Mouse (Mus musculus): ENCODE measurements around the gene Odc1. TPM values are rescaled to one million over a fixed set of nuclear protein-coding genes. Genes with fewer than 3 reads are reported as not detected.

The Odc1 gene
- polyA plus RNA-seq, 1 experiment: 642 TPM

DNA sequence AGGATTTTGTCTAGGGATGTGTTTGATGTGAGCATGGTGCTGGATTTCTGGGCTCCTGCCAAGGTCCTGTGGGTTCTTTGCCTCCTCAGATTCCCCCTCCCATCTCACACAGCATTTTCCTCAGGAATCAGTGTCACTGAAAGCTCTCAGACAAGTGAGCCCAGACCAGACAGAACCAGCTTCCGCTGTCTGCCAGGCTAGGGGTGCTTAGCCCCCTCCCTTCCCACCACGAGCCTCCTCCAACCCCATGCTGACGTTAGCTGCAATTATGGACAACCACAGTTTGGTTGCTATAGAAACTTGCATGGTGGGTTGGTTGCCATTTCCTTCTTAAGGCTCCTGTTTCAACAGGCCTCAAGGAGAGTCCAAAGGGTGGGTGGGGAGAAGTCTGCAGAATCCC, 39.3 kb downstream of the Odc1 start:
- Histone ChIP-seq H3K4me1 (ENCODE audit: control insufficient read depth, insufficient read depth, low read length) (no peaks in the 10 kb centered on the region), H3K4me3 (replicated peaks; ENCODE audit: control insufficient read depth, low read depth, low read length) (no peak overlapping the region), H3K27ac (ENCODE audit: control insufficient read depth, insufficient read depth, low read depth, low read length, poor library complexity) (no peak overlapping the region)
- WGBS: 12% methylated on average over 3 of the region's 3 CpGs
- TF ChIP-seq CTCF (IDR thresholded peaks at IDR 0.05; ENCODE audit: control insufficient read depth, insufficient read depth, low read length) (no peak), POLR2A (IDR thresholded peaks at IDR 0.05; ENCODE audit: borderline replicate concordance, control insufficient read depth, low read depth, low read length) (no peak)

DNA sequence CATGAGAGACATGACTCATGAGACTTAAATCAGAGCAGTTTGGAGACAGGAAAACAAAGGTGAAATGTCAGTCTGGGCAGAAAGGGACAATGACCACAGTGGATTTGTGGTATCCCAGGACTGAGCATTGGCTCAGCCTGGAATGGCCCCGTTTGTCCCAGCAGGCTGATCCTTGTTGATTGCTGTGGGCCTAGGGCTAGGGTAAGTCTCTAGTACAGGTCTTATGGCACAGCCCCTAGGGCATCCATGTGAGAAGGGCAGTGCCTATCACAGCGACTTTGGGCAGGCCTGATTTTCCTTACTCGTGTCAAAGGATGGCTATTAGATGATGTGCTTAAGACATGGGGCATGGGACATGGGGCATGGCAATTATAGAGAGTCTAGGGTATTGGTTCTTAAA, 41.4 kb downstream of the Odc1 start:
- no peak overlapping the region for H3K4me3 ChIP-seq (replicated peaks; ENCODE audit: control insufficient read depth, low read depth, low read length)
- WGBS: 74% methylated on average over 3 of the region's 3 CpGs
- TF ChIP-seq CTCF (IDR thresholded peaks at IDR 0.05; ENCODE audit: control insufficient read depth, insufficient read depth, low read length) (no peak), POLR2A (IDR thresholded peaks at IDR 0.05; ENCODE audit: borderline replicate concordance, control insufficient read depth, low read depth, low read length) (no peak)
- H3K27ac ChIP-seq (ENCODE audit: control insufficient read depth, insufficient read depth, low read depth, low read length, poor library complexity): no peak overlapping the region
- no peaks in the 10 kb centered on the region for H3K4me1 ChIP-seq (ENCODE audit: control insufficient read depth, insufficient read depth, low read length)

DNA sequence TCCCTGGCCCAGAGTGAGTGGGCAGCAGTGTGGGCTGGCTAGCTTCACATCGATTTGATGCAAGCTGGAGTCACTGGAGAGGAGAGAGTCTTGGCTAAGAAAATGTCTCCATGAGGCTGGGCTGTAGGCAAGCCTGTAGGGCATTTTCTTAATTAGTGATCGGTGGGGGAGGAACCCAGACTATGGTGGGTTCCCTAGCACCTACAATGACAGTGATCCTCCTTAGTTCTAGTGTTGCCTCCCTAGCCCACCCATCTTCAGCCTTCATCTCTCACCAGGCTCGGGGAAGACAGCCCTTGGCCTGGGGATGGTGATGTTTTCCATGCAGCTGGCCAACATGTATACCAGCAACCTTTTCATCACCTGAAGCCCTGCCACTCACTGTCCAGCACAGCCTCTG, 43.8 kb downstream of the Odc1 start:
- Histone ChIP-seq H3K4me1 (ENCODE audit: control insufficient read depth, insufficient read depth, low read length) (no peaks in the 10 kb centered on the region), H3K27ac (ENCODE audit: control insufficient read depth, insufficient read depth, low read depth, low read length, poor library complexity) (no peak overlapping the region), H3K4me3 (replicated peaks; ENCODE audit: control insufficient read depth, low read depth, low read length) (no peak overlapping the region)
- WGBS: 66% methylated on average over 3 of the region's 3 CpGs
- TF ChIP-seq CTCF (IDR thresholded peaks at IDR 0.05; ENCODE audit: control insufficient read depth, insufficient read depth, low read length) (no peak), POLR2A (IDR thresholded peaks at IDR 0.05; ENCODE audit: borderline replicate concordance, control insufficient read depth, low read depth, low read length) (no peak)

DNA sequence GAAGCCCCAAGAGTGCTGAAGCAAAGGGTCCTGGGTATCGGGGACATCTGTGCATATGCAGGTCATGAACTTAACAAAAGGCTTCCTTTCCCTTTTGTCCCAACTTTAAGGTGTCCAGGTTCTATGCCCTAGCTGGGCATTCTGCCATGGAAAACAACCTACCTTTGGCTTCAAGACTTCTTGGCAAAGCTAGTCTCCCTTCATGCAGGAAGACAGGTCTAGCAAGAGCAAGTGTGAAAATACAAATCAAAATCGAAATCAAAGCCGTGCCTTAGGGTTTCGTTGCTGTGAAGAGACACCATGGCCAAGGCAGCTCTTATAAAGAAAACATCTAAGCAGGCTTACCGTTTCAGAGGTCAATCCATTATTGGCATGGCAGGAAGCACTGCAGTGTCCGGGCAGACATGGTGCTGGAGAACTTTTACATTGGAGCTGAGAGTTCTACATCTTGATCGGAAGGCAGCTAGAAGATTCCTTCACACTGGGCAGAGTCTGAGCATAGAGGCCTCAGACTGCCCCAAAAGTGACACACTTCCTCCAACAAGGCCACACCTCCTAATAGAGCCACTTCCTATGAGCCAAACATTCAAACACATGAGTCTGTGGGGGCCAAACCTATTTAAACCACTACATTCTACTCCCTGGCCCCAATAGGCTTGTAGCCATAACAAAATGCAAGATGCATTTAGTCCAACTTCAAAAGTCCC, 44.5 kb downstream of the Odc1 start:
- TF ChIP-seq POLR2A (IDR thresholded peaks at IDR 0.05; ENCODE audit: borderline replicate concordance, control insufficient read depth, low read depth, low read length) (no peak), CTCF (IDR thresholded peaks at IDR 0.05; ENCODE audit: control insufficient read depth, insufficient read depth, low read length) (no peak)
- Histone ChIP-seq H3K27ac (ENCODE audit: control insufficient read depth, insufficient read depth, low read depth, low read length, poor library complexity) (no peak overlapping the region), H3K4me3 (replicated peaks; ENCODE audit: control insufficient read depth, low read depth, low read length) (no peak overlapping the region), H3K4me1 (ENCODE audit: control insufficient read depth, insufficient read depth, low read length) (no peaks in the 10 kb centered on the region)
- 83% methylated on average over 7 of the region's 7 CpGs for WGBS

DNA sequence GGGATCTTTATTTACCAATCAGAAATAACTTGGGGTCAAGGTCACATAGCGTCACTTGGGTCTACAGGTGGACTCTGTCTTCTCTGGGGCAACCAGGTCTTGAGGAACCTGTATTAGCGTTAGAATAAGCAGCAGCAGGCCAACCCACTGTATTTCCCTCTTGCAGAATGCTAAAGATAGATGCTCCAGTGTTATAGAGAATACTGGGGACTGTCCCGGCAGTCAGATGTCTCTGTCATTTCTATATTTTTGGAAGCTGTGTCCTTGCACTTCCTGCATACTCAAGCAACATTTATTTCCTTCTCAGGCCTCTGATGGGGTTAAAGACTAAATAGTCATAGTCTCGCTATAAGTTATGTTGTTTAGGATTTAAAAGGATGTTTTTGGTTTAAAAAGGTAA, 46.7 kb downstream of the Odc1 start:
- H3K27ac ChIP-seq (ENCODE audit: control insufficient read depth, insufficient read depth, low read depth, low read length, poor library complexity): no peak overlapping the region
- 67% methylated on average over 4 of the region's 4 CpGs for WGBS
- H3K4me1 ChIP-seq (ENCODE audit: control insufficient read depth, insufficient read depth, low read length): no peaks in the 10 kb centered on the region
- no peak overlapping the region for H3K4me3 ChIP-seq (replicated peaks; ENCODE audit: control insufficient read depth, low read depth, low read length)
- no peak for TF ChIP-seq POLR2A (IDR thresholded peaks at IDR 0.05; ENCODE audit: borderline replicate concordance, control insufficient read depth, low read depth, low read length)
- no peak for TF ChIP-seq CTCF (IDR thresholded peaks at IDR 0.05; ENCODE audit: control insufficient read depth, insufficient read depth, low read length)

DNA sequence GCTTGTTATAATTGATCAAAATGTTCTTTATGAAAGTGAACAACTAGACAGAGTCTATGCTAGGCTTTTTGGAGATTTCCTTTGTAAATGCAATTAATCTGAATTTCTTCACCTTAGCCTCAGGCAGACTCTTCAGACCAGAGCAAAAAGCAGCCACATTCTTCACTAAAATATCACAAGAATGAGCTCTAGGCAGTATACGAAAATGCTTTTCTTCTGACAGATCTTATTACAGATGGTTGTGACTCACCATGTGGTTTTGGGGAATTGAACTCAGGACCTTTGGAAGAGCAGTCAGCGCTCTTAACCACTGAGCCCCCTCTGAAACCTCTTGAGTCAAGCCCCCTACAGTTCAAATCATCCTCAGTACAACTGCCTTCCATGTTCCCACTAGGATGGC, 49.4 kb downstream of the Odc1 start:
- Histone ChIP-seq H3K4me1 (ENCODE audit: control insufficient read depth, insufficient read depth, low read length) (no peaks in the 10 kb centered on the region), H3K27ac (ENCODE audit: control insufficient read depth, insufficient read depth, low read depth, low read length, poor library complexity) (no peak overlapping the region), H3K4me3 (replicated peaks; ENCODE audit: control insufficient read depth, low read depth, low read length) (no peak overlapping the region)
- no peak for TF ChIP-seq POLR2A (IDR thresholded peaks at IDR 0.05; ENCODE audit: borderline replicate concordance, control insufficient read depth, low read depth, low read length)
- TF ChIP-seq CTCF (IDR thresholded peaks at IDR 0.05; ENCODE audit: control insufficient read depth, insufficient read depth, low read length): no peak
- 73% methylated on average over 2 of the region's 2 CpGs for WGBS

DNA sequence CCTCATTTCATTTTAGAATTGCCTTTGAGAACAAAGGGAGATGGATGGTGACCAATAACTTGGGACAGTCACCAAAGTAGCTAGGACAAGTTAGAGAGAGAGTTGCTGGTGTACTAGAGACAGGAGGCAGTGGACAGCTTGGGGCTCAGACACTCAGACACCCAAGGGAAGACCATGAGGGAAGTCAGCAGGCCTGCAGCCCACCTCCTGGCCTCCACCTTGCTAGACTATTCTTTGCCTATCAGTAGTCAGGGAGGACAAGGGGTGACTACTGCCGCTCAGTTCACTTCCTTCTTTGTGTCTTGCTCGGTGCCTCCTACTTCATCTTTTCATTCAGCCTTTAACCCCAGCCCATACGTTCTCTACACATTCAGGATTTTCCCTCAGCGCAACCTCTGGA, 50.1 kb downstream of the Odc1 start:
- Histone ChIP-seq H3K4me1 (ENCODE audit: control insufficient read depth, insufficient read depth, low read length) (no peaks in the 10 kb centered on the region), H3K4me3 (replicated peaks; ENCODE audit: control insufficient read depth, low read depth, low read length) (no peak overlapping the region), H3K27ac (ENCODE audit: control insufficient read depth, insufficient read depth, low read depth, low read length, poor library complexity) (no peak overlapping the region)
- WGBS: 51% methylated on average over 4 of the region's 4 CpGs
- TF ChIP-seq CTCF (IDR thresholded peaks at IDR 0.05; ENCODE audit: control insufficient read depth, insufficient read depth, low read length) (no peak), POLR2A (IDR thresholded peaks at IDR 0.05; ENCODE audit: borderline replicate concordance, control insufficient read depth, low read depth, low read length) (no peak)

DNA sequence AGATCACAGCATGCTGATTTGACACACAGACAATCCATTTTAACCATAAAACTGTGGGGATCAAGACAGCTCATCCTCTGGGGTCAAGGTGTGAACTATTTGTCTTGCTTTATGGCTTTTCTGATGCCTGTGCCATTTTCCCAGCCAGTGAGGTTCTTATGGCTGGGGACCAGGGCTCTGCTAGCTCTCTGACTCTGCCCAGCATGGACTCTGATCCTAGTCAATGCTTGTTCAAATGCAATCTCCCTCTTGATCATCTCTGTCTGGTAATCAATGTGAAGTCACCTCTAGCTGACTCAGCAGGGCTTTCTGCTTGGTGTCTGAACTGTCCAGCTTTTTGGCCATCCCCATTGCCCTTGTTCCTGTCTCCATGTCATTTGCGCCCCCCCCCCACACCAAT, 50.6 kb downstream of the Odc1 start:
- 80% methylated on average over 1 of the region's 1 CpGs for WGBS
- no peaks in the 10 kb centered on the region for H3K4me1 ChIP-seq (ENCODE audit: control insufficient read depth, insufficient read depth, low read length)
- H3K27ac ChIP-seq (ENCODE audit: control insufficient read depth, insufficient read depth, low read depth, low read length, poor library complexity): no peak overlapping the region
- TF ChIP-seq POLR2A (IDR thresholded peaks at IDR 0.05; ENCODE audit: borderline replicate concordance, control insufficient read depth, low read depth, low read length): no peak
- no peak overlapping the region for H3K4me3 ChIP-seq (replicated peaks; ENCODE audit: control insufficient read depth, low read depth, low read length)

Other genes with a start within 250 kb of the Odc1 start
- 1.8 and 2.6 TPM in 2 replicates for gene Atp6v1c2, start 215.4 kb upstream of the Odc1 start, polyA plus RNA-seq (2011; ENCODE audit: insufficient read depth, insufficient read length, low replicate concordance, missing spikeins)
- 7.6 and 9.6 TPM in 2 replicates for gene Nol10, start 196.3 kb upstream of the Odc1 start, polyA plus RNA-seq (2011; ENCODE audit: insufficient read depth, insufficient read length, low replicate concordance, missing spikeins)
- 20.7 and 36.1 TPM in 2 replicates for gene Hpcal1, start 146.1 kb downstream of the Odc1 start, polyA plus RNA-seq (2011; ENCODE audit: insufficient read depth, insufficient read length, low replicate concordance, missing spikeins)